Mouse (Mus musculus): ENCODE data around the gene Dcaf7. TPM values are rescaled to one million over a fixed set of nuclear protein-coding genes. Genes with fewer than 3 reads are reported as not detected.

The Dcaf7 gene
- polyA plus RNA-seq, 1 experiment, result 86.9 TPM

DNA sequence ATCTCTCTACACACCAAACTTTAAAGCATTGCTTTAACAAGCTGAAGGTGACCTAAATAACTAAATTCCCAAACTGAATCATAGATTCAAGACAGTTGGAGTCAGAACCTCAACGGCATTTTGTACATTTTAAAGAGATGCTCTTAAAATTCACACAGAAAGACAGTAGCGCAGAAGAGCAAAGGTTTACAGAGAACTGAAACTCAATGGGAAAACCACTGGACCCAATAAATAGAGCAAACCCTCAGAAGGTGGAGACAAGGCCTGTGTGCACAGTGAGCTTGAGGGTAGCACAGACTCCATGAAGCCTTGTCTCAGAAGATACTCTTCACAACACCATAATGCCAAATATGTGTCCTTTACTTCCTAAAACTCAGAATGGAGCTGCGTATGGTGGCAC is 9.1 kb downstream of the Dcaf7 start:
- H3K27ac ChIP-seq (ENCODE audit: insufficient read depth, low read length), result no peak overlapping the region
- TF ChIP-seq POLR2A (IDR thresholded peaks at IDR 0.05; ENCODE audit: borderline replicate concordance, insufficient read depth, low read length) (no peak), CTCF (IDR thresholded peaks at IDR 0.05; ENCODE audit: borderline replicate concordance, insufficient read depth, low read depth, low read length) (no peak)
- H3K4me3 ChIP-seq (replicated peaks; ENCODE audit: insufficient read depth, low read depth, low read length), result no peak overlapping the region
- DNase-seq, result no peak
- peaks cover 14% of the 10 kb centered on the region for H3K4me1 ChIP-seq (ENCODE audit: control insufficient read depth, insufficient read depth, low read length)
- WGBS, result 92% methylated on average over 3 of the region's 3 CpGs
- no peaks in the 10 kb centered on the region for H3K27me3 ChIP-seq (ENCODE audit: control insufficient read depth, insufficient read depth, low read length)

DNA sequence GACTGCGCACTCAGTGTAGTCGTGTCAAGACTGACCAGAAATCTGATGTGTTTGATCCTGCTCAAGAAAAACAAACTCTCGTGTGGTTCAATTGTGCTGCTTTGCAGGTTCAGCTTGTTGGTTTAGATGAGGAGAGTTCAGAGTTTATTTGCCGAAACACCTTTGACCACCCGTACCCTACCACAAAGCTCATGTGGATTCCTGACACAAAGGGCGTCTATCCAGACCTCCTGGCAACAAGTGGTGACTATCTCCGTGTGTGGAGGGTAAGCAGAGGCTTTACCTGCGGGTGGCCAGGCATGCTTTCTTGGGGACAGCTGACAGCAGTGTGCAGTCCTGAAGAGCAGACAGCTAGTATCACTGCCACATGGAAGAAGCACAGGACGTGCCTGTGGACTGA is 9.9 kb downstream of the Dcaf7 start:
- no peak overlapping the region for H3K27ac ChIP-seq (ENCODE audit: insufficient read depth, low read length)
- TF ChIP-seq POLR2A (IDR thresholded peaks at IDR 0.05; ENCODE audit: borderline replicate concordance, insufficient read depth, low read length) (no peak), CTCF (IDR thresholded peaks at IDR 0.05; ENCODE audit: borderline replicate concordance, insufficient read depth, low read depth, low read length) (no peak)
- no peaks in the 10 kb centered on the region for H3K27me3 ChIP-seq (ENCODE audit: control insufficient read depth, insufficient read depth, low read length)
- H3K4me3 ChIP-seq (replicated peaks; ENCODE audit: insufficient read depth, low read depth, low read length), result no peak overlapping the region
- peaks cover 14% of the 10 kb centered on the region for H3K4me1 ChIP-seq (ENCODE audit: control insufficient read depth, insufficient read depth, low read length)
- WGBS, result 40% methylated on average over 9 of the region's 9 CpGs
- DNase-seq, result no peak

DNA sequence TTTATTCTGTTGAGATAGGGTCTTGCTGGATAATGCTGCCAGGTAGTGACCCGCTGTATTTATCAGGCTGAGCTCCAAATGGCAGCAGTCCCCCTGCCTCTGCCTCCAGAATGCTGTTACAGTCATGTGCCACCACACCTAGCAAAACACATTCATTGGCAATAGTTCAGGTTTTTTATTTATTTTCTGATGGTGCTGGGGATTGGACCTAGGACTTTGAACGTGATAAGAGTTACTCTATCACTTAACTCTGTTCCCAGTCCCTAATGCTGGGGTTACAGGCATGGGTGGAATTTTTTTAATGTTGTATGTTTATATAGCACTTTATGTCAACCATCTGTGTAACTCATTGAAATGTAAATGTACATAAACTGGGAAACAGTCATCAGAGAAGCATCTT is 17.2 kb downstream of the Dcaf7 start:
- no peak for TF ChIP-seq POLR2A (IDR thresholded peaks at IDR 0.05; ENCODE audit: borderline replicate concordance, insufficient read depth, low read length)
- TF ChIP-seq CTCF (IDR thresholded peaks at IDR 0.05; ENCODE audit: borderline replicate concordance, insufficient read depth, low read depth, low read length), result no peak
- H3K4me1 ChIP-seq (ENCODE audit: control insufficient read depth, insufficient read depth, low read length), result no peaks in the 10 kb centered on the region
- H3K4me3 ChIP-seq (replicated peaks; ENCODE audit: insufficient read depth, low read depth, low read length), result no peak overlapping the region
- DNase-seq, result no peak
- WGBS, result 96% methylated on average over 2 of the region's 2 CpGs
- no peak overlapping the region for H3K27ac ChIP-seq (ENCODE audit: insufficient read depth, low read length)
- H3K27me3 ChIP-seq (ENCODE audit: control insufficient read depth, insufficient read depth, low read length), result no peaks in the 10 kb centered on the region

DNA sequence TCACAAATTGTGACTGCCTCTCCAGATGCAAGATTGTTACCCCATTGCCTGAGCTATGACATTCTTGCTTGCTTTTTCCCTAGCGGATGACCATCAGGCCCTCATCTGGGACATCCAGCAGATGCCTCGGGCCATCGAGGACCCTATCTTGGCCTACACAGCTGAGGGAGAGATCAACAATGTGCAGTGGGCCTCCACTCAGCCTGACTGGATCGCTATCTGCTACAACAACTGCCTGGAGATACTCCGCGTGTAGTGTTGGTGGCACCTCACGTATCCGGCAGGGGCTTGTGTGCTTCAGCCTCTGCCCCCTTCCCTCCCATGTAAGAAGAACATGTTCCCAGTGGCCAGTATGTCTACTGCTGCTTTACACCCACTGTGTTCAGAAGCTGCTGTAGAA is 17.9 kb downstream of the Dcaf7 start:
- no peak for TF ChIP-seq CTCF (IDR thresholded peaks at IDR 0.05; ENCODE audit: borderline replicate concordance, insufficient read depth, low read depth, low read length)
- WGBS, result 95% methylated on average over 8 of the region's 8 CpGs
- DNase-seq, result no peak
- Histone ChIP-seq H3K4me3 (replicated peaks; ENCODE audit: insufficient read depth, low read depth, low read length) (no peak overlapping the region), H3K27ac (ENCODE audit: insufficient read depth, low read length) (no peak overlapping the region), H3K4me1 (ENCODE audit: control insufficient read depth, insufficient read depth, low read length) (no peaks in the 10 kb centered on the region), H3K27me3 (ENCODE audit: control insufficient read depth, insufficient read depth, low read length) (no peaks in the 10 kb centered on the region)

DNA sequence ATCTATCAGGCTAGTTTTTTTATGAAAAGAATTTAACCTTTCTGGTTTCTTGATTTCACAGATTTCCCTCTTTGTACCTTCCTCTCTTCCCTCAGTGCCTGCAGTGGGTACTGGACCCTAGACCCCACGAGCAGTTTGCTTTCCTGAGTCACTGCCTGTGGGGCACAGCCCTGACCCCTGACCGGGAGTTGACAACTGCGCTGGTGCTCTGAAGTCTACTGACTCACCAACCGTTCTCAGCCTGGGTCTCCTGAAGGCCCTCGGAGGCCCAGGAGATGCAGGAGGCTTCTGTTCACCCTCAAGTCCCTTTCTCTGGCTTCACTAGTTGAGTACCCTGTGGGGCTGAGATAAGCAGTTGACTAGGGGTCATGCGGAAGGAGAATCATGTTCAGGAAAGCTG is 18.7 kb downstream of the Dcaf7 start:
- Histone ChIP-seq H3K27ac (ENCODE audit: insufficient read depth, low read length) (no peak overlapping the region), H3K4me3 (replicated peaks; ENCODE audit: insufficient read depth, low read depth, low read length) (no peak overlapping the region), H3K27me3 (ENCODE audit: control insufficient read depth, insufficient read depth, low read length) (no peaks in the 10 kb centered on the region), H3K4me1 (ENCODE audit: control insufficient read depth, insufficient read depth, low read length) (no peaks in the 10 kb centered on the region)
- no peak for TF ChIP-seq CTCF (IDR thresholded peaks at IDR 0.05; ENCODE audit: borderline replicate concordance, insufficient read depth, low read depth, low read length)
- no peak for TF ChIP-seq POLR2A (IDR thresholded peaks at IDR 0.05; ENCODE audit: borderline replicate concordance, insufficient read depth, low read length)
- DNase-seq, result no peak
- 86% methylated on average over 6 of the region's 6 CpGs for WGBS

DNA sequence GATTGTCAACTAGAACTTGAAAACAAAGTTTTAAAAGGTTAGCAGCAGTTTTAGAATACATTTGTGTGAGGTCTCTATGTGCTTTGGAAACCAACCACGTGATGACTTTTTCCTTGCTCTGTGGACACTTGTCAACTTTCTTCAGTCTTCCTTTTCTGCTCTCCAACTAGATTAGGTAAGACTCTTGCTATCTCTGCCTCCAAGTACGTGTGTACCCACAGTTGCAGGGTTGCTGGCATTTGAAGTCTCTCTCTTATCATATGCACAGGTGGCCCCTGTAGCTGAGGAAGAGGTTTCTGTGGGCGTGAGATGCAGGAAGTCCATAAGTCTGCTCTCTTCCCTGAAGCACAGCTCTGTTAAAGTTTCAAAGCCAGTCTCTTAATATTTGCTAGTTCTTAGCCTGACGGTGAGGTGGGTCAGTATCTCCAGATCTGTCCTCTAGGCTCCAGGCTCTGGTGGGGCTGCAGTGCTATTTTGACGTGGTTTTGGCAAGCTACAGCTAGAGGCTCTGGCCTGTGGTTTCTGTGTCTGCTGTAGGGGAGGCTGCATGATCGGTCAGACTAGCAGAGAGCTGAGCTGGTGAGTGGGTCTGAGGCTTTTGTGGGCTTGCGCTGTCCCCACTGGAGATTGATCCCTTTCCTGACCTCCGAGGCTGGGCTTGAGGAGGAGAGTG is 20.3 kb downstream of the Dcaf7 start:
- H3K4me1 ChIP-seq (ENCODE audit: control insufficient read depth, insufficient read depth, low read length), result no peaks in the 10 kb centered on the region
- no peak for DNase-seq
- H3K27ac ChIP-seq (ENCODE audit: insufficient read depth, low read length), result no peak overlapping the region
- TF ChIP-seq CTCF (IDR thresholded peaks at IDR 0.05; ENCODE audit: borderline replicate concordance, insufficient read depth, low read depth, low read length) (no peak), POLR2A (IDR thresholded peaks at IDR 0.05; ENCODE audit: borderline replicate concordance, insufficient read depth, low read length) (no peak)
- WGBS, result 91% methylated on average over 8 of the region's 8 CpGs
- no peaks in the 10 kb centered on the region for H3K27me3 ChIP-seq (ENCODE audit: control insufficient read depth, insufficient read depth, low read length)
- H3K4me3 ChIP-seq (replicated peaks; ENCODE audit: insufficient read depth, low read depth, low read length), result no peak overlapping the region

DNA sequence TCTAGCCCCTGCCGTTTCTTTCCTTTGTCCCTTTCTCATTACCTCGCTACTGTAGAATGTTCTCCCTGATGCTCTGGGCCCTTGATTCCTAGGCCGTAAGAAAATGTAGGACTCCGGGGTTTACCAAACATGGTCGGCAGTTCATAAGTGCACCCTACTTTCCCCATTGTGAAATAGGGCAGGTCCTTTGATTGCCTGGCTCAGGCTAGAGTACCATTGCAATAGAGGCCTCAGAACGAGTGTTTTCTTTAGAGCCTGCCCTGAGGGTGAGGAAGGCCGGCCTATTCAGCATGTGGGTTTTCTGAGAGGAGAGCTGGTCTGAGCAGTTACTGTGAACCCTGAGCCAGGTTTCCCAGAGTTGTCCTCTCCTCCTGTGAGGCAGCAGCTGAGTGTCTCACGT is 21.3 kb downstream of the Dcaf7 start:
- TF ChIP-seq POLR2A (IDR thresholded peaks at IDR 0.05; ENCODE audit: borderline replicate concordance, insufficient read depth, low read length) (no peak), CTCF (IDR thresholded peaks at IDR 0.05; ENCODE audit: borderline replicate concordance, insufficient read depth, low read depth, low read length) (no peak)
- no peak for DNase-seq
- 83% methylated on average over 8 of the region's 8 CpGs for WGBS

DNA sequence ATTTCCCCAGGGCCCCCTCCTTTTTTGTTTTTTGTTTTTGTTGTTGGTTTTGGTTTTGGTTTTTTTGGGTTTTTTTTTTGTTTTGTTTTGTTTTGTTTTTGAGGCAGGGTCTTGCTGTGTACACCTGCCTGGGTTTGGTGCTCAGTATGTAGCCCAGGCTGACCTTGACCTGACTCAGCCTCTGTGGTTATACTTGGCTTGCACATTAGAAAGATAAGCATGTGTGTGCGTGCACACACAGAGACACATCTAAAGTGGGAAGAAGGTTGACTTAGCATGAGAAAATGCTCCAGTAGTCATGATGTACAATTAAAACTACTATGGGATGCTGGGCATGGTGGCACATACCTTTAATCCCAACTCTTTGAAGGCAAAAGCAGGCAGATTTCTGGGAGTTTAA is 23.9 kb downstream of the Dcaf7 start:
- TF ChIP-seq CTCF (IDR thresholded peaks at IDR 0.05; ENCODE audit: borderline replicate concordance, insufficient read depth, low read depth, low read length) (no peak), POLR2A (IDR thresholded peaks at IDR 0.05; ENCODE audit: borderline replicate concordance, insufficient read depth, low read length) (no peak)
- no peak overlapping the region for H3K27ac ChIP-seq (ENCODE audit: insufficient read depth, low read length)
- no peaks in the 10 kb centered on the region for H3K27me3 ChIP-seq (ENCODE audit: control insufficient read depth, insufficient read depth, low read length)
- H3K4me3 ChIP-seq (replicated peaks; ENCODE audit: insufficient read depth, low read depth, low read length), result no peak overlapping the region
- no peaks in the 10 kb centered on the region for H3K4me1 ChIP-seq (ENCODE audit: control insufficient read depth, insufficient read depth, low read length)
- 84% methylated on average over 1 of the region's 1 CpGs for WGBS
- DNase-seq, result no peak

More for the DNA sequence above, 21.3 kb downstream of the Dcaf7 start:
- Histone ChIP-seq H3K4me1 (ENCODE audit: control insufficient read depth, insufficient read depth, low read length) (no peaks in the 10 kb centered on the region), H3K27me3 (ENCODE audit: control insufficient read depth, insufficient read depth, low read length) (no peaks in the 10 kb centered on the region), H3K4me3 (replicated peaks; ENCODE audit: insufficient read depth, low read depth, low read length) (no peak overlapping the region), H3K27ac (ENCODE audit: insufficient read depth, low read length) (no peak overlapping the region)
